Mouse (Mus musculus) forebrain, embryonic 11.5 days (tissue): Measurements from ENCODE around the gene Gpatch8. TPM values are rescaled to one million over a fixed set of nuclear protein-coding genes. Genes with fewer than 3 reads are reported as not detected.

Experiments
- ATAC-seq: fragments of 200-750 bp; cut with Nextera tagmentation; replicated peaks from 2 replicates; pipeline ENCODE4 v1.8.0; 2017; ENCODE audit warnings: moderate TSS enrichment; ENCODE audit not compliant: low FRiP score
- DNase-seq: peaks from one replicate; pipeline ENCODE4 v3.0.0-alpha.2; 2017; ENCODE audit warnings: low spot score
- H3K27ac ChIP-seq: fragments of 300-500 bp; sonication (generic); 2 replicates; pipeline ENCODE4 v1.5.1; 2014; ENCODE audit warnings: low read depth, low read length
- H3K27me3 ChIP-seq: fragments of 300-500 bp; sonication (generic); 2 replicates; pipeline ENCODE4 v1.6.1; 2014; ENCODE audit warnings: mild to moderate bottlenecking, low read length, mixed read lengths; ENCODE audit not compliant: control insufficient read depth, insufficient read depth
- H3K36me3 ChIP-seq: fragments of 300-500 bp; sonication (generic); 2 replicates; pipeline ENCODE4 v1.6.1; 2014; ENCODE audit warnings: mild to moderate bottlenecking, low read length, moderate library complexity, mixed read lengths; ENCODE audit not compliant: control insufficient read depth, insufficient read depth
- H3K4me1 ChIP-seq: fragments of 300-500 bp; sonication (generic); replicated peaks from 2 replicates; pipeline ENCODE4 v1.6.1; 2014; ENCODE audit warnings: low read length, mixed read lengths; ENCODE audit not compliant: control insufficient read depth, insufficient read depth
- H3K4me2 ChIP-seq: fragments of 300-500 bp; sonication (generic); 2 replicates; pipeline ENCODE4 v1.6.1; 2014; ENCODE audit warnings: low read depth, mild to moderate bottlenecking, low read length, moderate library complexity, mixed read lengths; ENCODE audit not compliant: severe bottlenecking
- H3K4me3 ChIP-seq: fragments of 300-500 bp; sonication (generic); 2 replicates; pipeline ENCODE4 v1.5.1; 2014; ENCODE audit warnings: low read depth, low read length
- H3K9ac ChIP-seq: fragments of 300-500 bp; sonication (generic); 2 replicates; pipeline ENCODE4 v1.6.1; 2014; ENCODE audit warnings: low read length
- H3K9me3 ChIP-seq: fragments of 300-500 bp; sonication (generic); 2 replicates; pipeline ENCODE4 v1.6.1; 2016; ENCODE audit warnings: low read length, mixed read lengths; ENCODE audit not compliant: control insufficient read depth
- WGBS: fragments of 180-500 bp; shearing (Covaris S2); extraction: QIAGEN DNeasy Blood & Tissue Kit; methylation state at CpG from one replicate; pipeline ENCODE4 v1.1.7; 2014; 5-methylcytosine and 5-hydroxymethylcytosine counted together
- polyA plus RNA-seq: library from polyadenylated mRNA; unstranded; fragments of >200 nt; fragmentation: Nextera tagmentation; extraction: Ambion mirVana; gene quantifications from 2 replicates; pipeline ENCODE4 v1.2.1, GENCODE M21; 2014

Gpatch8 gene
- polyA plus RNA-seq, 1 experiment from 2014 or later: 54.5 TPM

GRCm38 (mm10) chr11:102428981-102429540, 127.1 kb downstream of the Gpatch8 start:
- H3K9me3 ChIP-seq: no peaks in the 10 kb centered on the region
- no peak overlapping the region for H3K27ac ChIP-seq
- H3K4me2 ChIP-seq: no peak overlapping the region
- no peak overlapping the region for H3K4me3 ChIP-seq
- H3K27me3 ChIP-seq: no peaks in the 10 kb centered on the region
- H3K4me1 ChIP-seq: no peaks in the 10 kb centered on the region; the same call in 1 of the 2 replicates
- WGBS: 69% methylated on average over 8 of the region's 8 CpGs
- H3K9ac ChIP-seq: no peak overlapping the region
- no peaks in the 10 kb centered on the region for H3K36me3 ChIP-seq
- DNase-seq: no peak
- ATAC-seq: no peak

Other genes starting within 250 kb of the Gpatch8 start
- 109 and 111 TPM in 2 replicates for gene Ubtf, start 236.7 kb downstream of the Gpatch8 start, polyA plus RNA-seq
- 33.8 and 36.8 TPM in 2 replicates for gene Slc4a1, start 190.2 kb downstream of the Gpatch8 start, polyA plus RNA-seq
- gene Rundc3a, start 163.0 kb downstream of the Gpatch8 start, polyA plus RNA-seq: 33.1 and 35.4 TPM in 2 replicates
- gene Slc25a39, start 148.4 kb downstream of the Gpatch8 start, polyA plus RNA-seq: 196 and 214 TPM in 2 replicates
- 65.7 and 72.8 TPM in 2 replicates for gene Grn, start 126.1 kb downstream of the Gpatch8 start, polyA plus RNA-seq
- 11.0 and 11.2 TPM in 2 replicates for gene Fam171a2, start 108.7 kb downstream of the Gpatch8 start, polyA plus RNA-seq
- gene Itga2b, start 86.3 kb downstream of the Gpatch8 start, polyA plus RNA-seq: 5.0 and 7.4 TPM in 2 replicates
- gene Gm11627, start 23.1 kb upstream of the Gpatch8 start, polyA plus RNA-seq: 12.7 and 13.8 TPM in 2 replicates
- gene Fzd2, start 48.0 kb upstream of the Gpatch8 start, polyA plus RNA-seq: 45.2 and 46.3 TPM in 2 replicates
- 0.15 and 0.24 TPM in 2 replicates for gene Meioc, start 107.3 kb upstream of the Gpatch8 start, polyA plus RNA-seq
- gene Ccdc43, start 141.4 kb upstream of the Gpatch8 start, polyA plus RNA-seq: 52.0 and 62.1 TPM in 2 replicates
- gene Adam11, start 205.0 kb upstream of the Gpatch8 start, polyA plus RNA-seq: 11.7 and 14.0 TPM in 2 replicates